Mouse (Mus musculus): ENCODE data around the gene Ostm1.
A peak's percentile ranks its signal among the peaks of the same experiment; 100 is the strongest.

Gene Ostm1

DNA sequence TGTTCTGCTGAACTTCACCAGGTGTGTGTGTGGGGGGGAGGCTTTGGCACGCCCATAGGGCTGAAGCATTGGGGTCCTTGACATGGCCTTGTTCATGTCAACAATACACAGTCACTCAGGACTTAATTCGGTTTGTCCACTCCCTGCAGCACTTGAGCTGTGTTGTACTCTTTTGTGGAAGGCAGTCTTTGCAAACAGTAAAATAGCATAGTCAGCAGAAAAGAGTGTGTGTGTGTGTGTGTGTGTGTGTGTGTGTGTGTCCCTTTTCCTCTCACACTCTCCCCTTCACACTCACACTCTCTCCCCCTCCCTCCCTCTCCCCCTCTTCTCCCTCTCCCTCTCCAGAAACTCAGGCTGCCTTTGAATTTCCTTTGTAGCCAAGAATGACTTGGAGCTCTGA lies 34.7 kb downstream of the Ostm1 start:
- DNase-seq (ENCODE audit: extremely low spot score, low read depth, low spot score), result no peak

DNA sequence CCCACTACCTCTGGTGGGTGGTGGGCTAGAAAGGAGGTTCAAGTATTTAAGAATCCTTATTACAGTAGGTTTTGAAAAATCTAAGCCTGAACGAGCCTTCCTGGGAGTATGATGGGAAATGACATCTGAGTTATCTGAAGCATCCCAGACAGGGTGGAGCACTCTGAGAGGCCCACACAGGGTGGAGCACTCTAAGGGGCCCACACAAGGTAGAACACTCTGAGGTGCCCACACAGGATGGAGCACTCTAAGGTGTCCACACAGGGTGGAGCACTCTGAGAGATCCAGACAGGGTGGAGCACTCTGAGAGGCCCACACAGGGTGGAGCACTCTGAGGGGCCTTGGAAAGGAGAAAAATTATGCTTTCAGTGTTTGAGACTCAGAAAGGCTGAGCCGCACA lies 42.3 kb downstream of the Ostm1 start:
- no peak for DNase-seq (ENCODE audit: extremely low spot score, low read depth, low spot score)

DNA sequence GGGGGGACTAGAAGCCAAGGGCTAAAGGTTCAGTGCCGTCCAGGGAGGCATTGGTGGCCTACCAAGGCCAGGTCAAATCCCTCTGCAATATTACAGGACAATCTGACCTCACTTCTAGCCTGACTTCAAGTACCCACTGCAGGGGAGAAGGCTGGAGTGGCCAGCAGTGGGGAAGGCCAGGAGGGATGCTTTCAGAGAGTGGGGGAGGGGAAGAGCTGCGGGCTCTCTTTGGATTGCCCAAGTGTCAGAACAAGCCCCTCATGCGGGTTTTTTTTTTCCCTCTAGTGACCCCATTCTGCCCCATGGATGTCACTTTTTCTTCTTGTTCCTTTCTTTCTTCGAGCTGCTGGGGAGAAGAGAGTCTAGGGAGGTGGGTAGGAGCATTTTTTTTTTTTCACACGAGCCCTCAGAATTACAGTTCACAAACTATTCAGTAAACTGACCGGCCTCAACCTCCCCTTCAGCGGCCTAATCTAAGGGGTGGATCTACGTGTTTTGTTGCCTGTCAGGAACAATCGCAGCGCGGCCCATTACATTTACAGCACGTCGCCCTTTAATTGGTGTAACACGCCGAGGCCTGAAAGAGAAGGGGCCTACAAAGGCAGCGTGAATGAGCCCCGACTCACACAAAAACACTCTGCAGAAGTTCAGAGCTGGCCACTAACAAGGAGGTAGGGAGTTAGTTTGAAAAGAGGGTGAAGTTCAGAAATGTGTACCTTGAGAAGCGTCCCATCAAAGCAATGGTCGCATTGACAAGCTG lies 47.2 kb downstream of the Ostm1 start:
- no peak for DNase-seq (ENCODE audit: extremely low spot score, low read depth, low spot score)

DNA sequence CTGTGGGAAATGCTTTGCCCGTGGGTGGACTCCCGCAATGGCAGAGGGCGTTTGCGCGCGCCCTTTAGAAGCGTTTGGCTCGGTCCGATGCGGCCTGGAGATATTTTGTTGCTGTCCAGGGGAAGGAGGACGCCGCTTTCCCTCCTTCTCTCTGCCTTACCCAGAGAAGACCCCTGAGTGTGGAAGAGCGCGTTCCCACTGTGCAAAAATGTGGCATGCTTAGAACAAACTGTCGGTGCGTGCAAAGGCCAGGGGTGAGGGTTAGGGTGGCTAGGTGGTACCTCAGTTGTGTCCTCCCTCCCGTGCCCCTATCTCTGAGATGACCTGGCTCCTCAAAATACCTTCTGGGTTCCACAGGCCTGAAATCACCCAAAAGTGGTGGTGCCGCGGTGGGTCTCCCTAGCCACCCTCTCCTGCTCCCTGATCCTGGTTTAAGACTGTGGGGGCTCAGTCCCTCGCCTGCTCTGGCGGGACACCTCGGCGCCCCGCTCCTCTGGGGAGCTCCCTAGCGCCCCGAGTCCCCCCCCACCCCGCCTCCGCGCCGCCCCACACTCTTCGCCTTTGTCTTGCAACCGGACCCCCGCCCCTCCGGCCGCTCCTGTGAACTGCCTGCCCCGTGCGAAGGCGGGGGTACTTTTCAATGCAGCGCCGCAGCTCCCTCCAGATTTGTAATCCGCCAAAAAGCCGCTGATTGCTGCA lies 48.3 kb downstream of the Ostm1 start:
- no peak for DNase-seq (ENCODE audit: extremely low spot score, low read depth, low spot score)

DNA sequence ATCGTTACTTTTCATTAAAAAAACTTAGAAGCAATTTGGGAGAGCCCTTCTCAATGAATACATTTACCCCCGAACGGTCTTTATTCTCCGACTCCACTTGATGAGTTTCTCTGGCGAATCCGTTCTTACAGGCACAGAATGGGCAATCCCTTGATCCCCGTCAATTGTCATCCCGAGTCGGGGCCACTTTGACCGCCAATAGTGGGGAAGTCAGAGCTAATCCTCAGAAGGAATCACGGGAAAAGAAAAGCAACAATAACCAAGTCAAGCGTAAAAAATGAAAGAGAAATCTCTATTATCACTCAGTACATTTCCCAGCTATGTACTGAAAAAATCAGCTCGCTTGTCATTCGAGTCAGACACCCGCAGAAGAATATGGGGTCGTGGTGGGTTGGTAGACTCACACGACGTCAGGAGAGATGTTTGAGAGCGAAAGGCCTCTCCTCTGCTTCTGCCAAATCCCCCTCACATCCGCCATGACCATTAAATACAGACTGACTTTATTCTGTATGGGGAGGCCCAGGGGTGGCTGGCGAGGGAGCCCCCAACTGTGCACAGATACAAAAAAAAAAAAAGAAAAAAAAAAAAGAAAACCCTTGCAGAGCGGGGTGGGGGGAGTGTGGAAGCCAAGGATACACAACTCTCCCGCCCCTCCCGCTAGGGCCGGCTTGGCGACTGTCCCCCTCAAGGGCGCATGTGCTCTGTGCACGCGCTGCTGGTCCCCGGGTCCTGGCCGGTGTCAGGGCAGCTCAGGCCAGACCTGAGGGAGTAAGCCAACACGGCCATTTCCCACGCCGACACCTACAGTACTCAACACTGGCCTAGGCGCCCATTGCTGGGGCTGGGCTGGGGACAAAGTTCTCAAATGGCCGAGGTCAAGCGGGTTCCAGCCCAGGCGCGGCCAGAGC lies 49.1 kb downstream of the Ostm1 start:
- no peak for DNase-seq (ENCODE audit: extremely low spot score, low read depth, low spot score)

DNA sequence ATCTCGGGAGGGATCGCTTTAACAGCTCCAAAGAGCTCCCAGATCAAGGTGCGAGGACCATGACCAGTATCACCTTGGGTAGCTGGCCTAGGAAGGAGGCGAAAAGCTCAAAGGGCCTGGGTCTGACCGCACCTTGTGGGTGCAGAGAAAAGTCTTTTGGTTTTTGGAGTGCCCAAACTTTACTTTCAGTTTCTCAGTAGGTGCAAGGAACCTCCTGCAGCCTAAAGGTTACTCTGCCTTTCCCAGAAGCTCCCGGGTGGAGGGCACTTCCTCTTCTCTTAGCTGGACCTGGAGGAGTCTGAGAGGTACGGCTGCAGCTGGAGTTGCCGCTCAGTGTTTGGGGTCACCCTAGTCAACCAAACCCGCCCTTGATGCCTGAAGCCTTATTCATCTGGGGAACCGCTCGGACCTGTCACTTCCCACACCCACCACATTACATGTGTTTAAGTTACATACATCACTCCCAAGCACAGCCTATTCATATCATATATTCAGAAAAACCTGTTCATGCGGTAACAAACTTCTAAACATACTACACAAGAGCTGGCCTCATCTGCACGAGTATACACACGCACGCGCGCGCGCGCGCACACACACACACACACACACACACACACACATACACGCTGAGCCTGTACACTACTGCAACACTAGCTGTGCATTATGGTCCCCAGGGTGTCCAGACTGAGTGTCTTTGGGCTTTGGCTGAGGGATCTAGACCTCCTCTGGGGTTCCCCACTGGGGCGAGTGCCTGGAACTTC lies 49.9 kb downstream of the Ostm1 start:
- no peak for DNase-seq (ENCODE audit: extremely low spot score, low read depth, low spot score)

DNA sequence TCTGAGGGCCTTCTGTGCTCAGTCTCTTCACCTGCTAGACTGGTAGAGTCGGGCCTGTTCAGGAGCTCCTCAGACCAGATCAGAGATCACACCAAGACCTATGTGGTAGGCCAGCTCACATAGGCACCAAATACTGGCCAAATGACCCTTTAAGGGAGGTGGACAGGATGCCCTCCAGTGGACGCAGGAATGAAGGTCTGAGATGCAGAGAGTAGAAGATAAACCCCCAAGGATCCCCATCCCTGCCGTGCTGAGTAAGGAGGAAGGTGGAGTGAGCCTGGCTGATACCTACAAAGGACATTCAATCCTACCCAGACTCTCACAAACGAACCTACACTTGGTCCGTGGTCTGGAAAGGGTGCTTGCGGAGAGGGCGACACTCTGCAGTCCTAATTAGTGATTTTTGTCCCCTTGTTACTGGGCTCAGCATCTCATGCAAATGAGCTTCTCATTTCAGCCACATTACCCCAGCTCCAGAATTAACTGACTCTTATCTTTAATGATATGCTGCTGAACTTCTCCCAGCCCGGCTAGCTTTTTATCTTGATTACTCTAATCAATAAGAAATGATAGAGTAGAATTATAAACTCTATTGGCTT lies 50.6 kb downstream of the Ostm1 start:
- no peak for DNase-seq (ENCODE audit: extremely low spot score, low read depth, low spot score)

DNA sequence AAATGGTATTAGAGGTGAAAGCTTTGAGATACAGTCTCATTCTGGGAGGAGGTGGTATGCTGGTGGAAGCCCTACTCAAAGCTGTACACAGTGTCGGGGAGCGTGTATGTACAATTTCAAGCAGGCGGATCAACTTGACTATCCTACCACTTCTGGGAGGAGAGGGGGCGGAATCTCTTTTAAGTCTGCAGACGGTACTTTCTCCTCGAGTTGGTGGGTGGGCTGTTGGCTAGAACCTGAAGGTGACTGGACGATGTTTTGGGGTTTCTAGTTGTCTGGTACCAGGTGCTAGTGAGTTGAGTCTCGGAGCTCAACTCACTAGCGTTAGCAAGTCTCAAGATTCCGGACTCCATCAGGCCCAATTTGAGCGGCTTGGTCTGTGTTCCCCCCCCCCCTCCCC lies 51.4 kb downstream of the Ostm1 start:
- DNase-seq (ENCODE audit: extremely low spot score, low read depth, low spot score), result no peak

DNA sequence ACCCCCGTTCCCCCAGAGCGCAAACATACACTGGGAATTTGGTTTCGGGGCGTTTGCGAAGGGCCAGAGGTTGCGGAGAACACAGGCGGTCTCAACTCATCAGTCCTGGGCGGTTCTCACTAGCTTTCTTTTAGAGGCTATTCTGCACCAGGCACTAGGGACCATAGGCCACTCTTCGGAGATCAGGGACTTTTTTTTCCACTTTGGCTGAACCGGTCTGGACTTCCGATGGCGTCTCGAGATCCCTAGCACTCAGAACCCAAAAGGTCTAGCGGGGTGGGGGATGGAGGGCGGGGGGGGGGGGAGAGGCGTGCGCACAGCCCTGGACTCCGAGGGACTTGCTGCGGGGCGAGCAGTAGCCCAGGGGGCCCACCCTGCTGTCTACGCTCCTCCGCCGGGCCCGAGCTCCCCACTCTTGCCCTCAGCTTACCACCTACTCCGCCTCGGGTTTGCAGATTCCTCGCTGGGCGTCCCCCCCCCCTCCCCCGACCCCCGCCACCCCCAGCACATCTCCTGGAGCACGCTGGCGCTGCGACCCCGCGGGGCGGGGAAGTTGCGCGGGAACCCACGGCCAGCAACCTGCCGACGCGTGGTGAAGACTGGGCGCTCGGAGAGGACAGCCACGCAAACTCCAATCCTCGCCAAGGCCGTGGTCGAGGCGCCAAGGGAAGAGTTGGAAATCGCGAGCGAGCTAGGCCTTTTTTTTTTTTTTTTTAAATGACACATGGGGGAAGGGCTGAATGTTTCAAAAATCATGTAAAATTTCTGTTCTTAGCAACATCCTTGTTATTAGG lies 52.1 kb downstream of the Ostm1 start:
- no peak for DNase-seq (ENCODE audit: extremely low spot score, low read depth, low spot score)

DNA sequence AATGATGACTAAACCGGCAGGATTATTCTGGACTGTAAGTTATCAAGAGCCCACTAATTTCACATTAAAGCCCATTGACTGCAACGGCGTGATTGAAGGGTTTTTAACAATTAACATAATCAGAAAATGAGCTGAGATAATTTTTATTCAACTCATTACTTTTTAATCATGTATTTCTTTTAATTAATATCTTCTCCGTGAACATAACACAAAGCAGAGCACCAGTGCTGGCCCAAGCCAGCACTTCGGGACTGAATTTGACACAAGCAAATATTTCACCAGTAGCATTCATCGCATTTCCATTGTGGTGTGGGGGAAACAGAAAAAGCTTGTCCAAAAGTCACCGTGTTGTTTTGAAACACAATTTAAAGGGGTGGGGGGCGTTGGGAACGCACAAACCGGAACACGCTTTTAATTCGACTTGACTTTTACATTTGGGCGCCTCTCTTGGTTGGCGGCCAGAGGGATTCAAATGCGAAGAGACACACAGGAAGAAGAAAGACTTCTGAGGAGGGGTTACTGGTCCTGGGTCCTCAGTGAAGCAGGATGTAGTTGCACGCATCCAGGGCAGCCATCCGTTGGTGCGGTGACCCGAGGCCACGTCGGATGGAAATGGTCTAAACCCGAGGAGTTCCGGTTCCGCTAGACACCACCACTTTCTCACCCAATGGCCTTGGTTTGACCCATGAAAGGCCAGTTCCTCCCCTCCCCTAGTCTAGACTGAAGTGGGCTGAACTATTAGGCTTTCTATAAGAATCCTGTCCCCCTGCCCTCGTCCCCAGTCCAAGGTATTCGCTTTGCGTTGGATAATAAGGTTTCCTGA lies 52.9 kb downstream of the Ostm1 start:
- no peak for DNase-seq (ENCODE audit: extremely low spot score, low read depth, low spot score)

DNA sequence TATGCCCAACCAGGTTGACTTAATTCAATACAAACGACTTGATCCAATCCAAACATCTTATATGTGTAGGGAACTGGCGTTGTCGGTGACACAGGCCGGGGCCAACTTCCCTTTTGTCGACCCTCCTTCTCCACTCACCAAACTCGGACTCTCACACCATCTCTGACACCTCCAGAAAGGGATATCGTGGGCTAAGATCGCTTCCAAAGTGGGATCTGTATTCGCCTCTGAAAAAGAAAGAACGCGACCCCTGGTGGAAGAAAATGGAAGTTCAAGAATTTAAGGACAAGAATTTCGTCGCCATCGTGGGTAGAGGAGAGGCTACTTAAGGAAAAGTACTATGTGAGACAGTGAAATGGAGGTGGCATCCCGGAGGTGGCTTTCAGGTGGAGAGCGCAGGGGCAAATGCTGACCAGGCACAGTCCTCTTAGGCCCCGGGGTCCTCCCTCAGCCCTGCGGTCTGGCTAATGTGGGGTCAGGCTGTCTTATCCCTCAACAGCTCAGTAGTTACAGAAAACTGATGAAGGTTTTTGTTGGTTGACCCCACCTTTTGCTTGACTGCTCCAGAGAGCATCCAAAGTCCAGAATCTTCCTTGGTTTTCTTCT lies 53.7 kb downstream of the Ostm1 start:
- peak; percentile 89 for DNase-seq (ENCODE audit: extremely low spot score, low read depth, low spot score)

DNA sequence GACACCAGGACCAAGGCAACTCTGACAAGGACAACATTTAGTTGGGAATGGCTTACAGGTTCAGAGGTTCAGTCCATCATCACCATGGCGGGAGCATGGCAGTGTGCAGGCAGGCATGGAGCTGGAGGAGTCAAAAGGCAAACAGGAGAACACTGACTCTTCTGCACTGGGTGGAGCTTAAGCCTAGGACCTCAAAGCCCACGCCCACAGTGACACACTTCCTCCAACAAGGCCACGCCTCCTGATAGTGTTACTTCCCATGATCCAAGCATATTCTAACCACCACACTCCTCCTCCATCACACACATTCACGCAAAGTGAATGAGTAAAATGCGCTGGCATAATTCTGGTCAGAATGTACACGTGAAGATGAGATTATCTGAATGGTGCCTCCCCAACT lies 56.2 kb downstream of the Ostm1 start:
- DNase-seq (ENCODE audit: extremely low spot score, low read depth, low spot score), result no peak

DNA sequence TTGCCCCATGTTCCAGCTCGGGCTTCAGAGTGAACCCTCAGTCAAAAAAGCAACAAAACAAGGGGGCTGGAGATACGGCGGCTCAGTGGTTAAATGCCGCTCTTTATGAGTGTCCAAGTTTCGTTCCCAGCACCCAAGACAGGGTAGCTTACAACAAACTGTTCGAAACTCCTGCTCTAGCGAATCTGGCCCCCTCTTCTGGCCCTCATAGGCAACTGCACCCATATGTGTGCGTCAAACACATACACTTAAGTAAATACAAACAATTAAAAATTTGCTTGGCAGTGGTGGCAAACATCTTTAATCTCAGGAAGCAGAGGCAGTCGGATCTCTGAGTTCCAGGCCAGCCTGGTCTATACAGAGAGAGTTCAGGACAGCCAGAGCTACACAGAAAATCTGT lies 60.0 kb downstream of the Ostm1 start:
- DNase-seq (ENCODE audit: extremely low spot score, low read depth, low spot score), result no peak

DNA sequence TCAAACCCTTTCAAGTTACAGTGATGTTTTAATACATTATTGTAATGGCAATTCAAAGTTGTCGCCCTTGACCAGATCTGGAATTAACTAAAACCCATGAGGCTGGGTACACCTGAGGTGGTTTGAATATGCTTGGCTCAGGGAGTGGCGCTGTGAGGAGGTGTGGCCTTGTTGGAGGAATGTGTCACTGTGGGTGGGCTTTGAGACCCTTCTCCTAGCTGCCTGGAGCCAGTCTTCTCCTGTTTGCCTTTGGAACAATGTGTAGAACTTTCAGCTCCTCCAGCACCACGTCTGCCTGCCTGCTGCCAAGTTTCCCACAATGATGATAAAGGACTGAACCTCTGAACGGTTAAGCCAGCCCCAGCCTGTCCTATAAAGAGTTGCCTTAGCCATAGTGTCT lies 62.7 kb downstream of the Ostm1 start:
- DNase-seq (ENCODE audit: extremely low spot score, low read depth, low spot score), result no peak

DNA sequence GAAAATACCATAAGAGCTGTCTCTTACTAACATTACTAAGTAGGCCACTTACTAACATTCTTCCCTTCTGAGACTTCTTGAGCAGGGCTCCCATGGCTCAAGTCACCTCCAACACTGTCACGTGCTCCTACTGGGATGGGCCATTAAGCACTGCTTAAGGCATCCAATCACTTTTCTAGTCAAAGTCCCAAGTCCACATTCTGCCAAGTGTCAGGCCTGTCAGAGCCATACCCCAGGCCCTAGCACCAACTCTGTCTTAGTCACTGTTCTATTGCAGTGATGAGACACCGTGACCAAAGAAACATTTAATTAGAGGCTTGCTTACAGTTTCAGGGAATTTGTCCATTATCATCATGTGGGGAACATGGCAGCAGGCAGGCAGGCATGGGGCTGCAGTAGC lies 78.3 kb downstream of the Ostm1 start:
- no peak for DNase-seq (ENCODE audit: extremely low spot score, low read depth, low spot score)

DNA sequence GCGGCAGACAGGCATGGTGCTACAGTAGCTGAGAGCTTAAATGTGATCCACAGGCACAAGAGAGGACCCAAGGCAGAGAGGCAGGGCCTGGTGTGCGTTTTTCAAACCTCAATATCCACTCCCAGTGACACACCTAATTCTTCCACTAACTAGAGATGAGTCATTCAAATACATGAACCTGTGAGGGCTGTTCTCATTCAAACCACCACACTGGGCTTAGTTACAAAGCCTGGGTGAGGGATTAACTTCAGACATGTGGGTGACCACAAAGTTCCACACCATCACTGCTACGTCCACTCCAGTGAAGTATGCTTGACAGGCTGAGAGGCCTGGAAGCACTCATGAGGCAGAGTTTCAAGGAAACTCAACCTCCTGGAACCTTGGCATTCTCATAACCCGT lies 86.3 kb downstream of the Ostm1 start:
- DNase-seq (ENCODE audit: extremely low spot score, low read depth, low spot score), result no peak

DNA sequence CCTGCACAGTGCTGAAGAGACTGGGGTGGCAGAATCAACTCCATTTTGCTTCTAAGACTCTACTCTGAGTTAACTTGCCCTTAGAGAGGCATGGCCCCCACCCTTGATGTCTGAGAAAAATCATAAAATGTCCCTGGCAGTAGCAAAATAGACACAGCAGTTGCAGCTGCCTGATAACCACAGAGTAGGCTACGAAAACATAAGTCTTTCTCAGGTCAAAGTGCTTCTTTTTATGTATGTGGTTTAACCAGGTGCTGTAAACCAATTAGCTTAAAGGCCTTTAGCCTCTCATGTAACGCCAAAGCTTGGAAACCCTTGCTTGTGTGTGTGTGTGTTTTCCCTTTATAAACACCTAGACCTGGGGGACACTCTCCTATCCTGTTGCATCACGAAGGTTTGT lies 89.2 kb downstream of the Ostm1 start:
- DNase-seq (ENCODE audit: extremely low spot score, low read depth, low spot score), result no peak

DNA sequence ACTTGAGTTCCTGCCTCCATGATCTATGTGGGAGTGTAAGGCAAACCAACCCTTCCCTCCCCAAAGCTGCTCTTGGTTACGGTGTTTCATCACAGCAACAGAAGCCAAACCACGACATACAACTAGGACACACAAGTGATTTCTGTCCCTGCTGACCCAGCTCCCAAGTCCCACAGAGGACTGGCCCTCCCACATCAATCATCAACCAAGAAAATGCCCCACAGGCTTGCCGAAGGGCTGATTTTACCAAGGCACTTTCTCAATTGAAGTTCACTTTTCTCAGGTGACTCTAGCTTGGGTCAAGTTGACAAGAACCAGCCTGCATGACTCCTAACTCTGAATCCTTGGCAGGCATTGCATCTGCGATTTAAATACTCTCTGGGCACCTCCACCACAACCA lies 91.9 kb downstream of the Ostm1 start:
- DNase-seq (ENCODE audit: extremely low spot score, low read depth, low spot score), result no peak

DNA sequence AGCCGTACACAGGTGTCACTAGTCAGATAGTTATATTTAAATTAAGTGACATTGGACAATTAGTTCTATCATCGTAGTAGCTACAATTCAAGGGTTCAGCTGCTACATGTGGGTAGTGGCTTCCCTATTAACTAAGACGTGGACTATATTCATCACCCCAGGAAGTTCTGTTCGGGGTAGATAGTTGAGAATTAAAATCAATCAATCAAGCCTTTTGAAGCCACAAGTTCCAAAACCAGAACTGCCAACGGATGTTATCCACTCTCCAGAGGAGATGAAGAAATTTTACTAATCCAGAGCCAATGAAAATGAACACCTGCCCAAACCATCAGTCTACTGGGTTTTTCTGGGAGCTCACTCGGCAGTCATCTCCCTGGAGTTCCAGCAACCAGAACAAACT lies 94.7 kb downstream of the Ostm1 start:
- DNase-seq (ENCODE audit: extremely low spot score, low read depth, low spot score), result no peak
